Mouse (Mus musculus) layer of hippocampus, postnatal 36 days (tissue): Measurements from ENCODE around the gene Tmem44. TPM values are rescaled to one million over a fixed set of nuclear protein-coding genes. Genes with fewer than 3 reads are reported as not detected.
A peak's percentile ranks its signal among the peaks of the same experiment; 100 is the strongest.
"Not testable (repeated sequence)": the region's sequence is repeated elsewhere in the genome, so short reads cannot be mapped to it uniquely, and the experiment has no call there.

Experiments used
- DNase-seq, 2 experiments: peaks; one replicate each; pipeline ENCODE4 v3.0.0; 2022
- total RNA-seq, 2 experiments: library from RNA; stranded (reverse); gene quantifications; 2 replicates each; pipeline ENCODE4 v1.2.3; 2021

Tmem44 gene
- total RNA-seq, 2 experiments from 2014 or later, result 32.3 to 38.0 TPM

DNA sequence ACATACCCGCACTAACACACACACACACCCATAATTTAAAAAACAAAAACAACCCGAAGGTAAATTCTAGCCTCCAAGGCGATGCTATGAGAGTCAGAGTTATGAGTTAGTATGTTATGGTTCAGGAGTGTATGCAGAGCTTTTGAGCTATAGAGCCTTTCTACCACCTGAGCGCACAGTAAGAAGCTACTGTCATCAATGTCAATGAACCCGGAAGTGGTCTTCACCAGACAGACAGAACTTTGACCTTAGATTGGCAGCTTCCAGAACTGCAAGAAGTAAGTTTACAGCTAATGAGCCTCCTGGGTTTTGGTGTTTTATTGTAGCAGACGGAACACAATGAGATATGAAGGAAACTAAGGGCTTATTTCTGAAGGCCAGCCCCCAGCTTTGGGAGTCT is 55.8 kb downstream of the Tmem44 start:
- no peak for DNase-seq

- DNase-seq, result no peak
Observed at GRCm38 (mm10) chr16:30491742-30492141, 58.9 kb downstream of the Tmem44 start.

DNA sequence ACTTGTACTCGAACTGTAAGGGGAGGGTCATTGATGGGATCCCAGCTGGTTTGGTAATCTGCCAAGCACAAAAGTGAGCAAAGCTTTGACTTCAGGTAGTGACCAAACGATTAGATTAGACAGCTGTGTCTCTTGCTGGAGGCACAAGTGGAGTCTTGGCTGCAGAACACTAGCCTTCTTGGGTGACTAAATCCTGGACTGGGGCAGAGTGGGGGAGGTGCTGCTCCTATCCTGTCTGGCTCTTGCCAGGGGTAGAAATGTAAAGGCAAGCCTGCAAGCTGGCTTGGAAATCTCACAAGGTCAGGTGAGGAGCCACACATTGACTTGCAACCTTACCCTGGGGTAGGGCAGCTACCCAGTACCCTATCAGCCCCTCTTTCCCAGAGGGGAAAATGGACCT is 59.9 kb downstream of the Tmem44 start:
- DNase-seq, result no peak

DNA sequence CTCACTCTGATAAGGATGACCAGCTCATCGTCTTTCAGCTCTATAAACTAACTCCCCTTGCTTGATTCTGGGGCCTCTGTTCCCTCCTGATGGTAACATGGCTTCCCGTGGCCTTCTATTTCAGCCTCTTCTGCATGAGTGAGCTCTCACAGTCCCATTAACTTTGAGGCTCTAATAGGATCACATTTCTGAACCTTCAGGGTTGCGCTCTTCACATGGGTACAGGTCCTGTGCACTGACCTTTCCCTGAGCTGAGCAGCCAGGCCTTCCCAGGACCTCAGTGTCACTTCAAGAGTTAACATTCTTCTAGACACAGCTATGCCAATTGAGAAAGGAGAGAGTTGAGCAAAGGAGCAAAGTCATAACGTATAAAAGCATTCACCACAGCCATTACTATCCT is 60.3 kb downstream of the Tmem44 start:
- no peak for DNase-seq

- no peak for DNase-seq
Observed at GRCm38 (mm10) chr16:30489662-30490061, 61.0 kb downstream of the Tmem44 start.

- no peak for DNase-seq
Observed at GRCm38 (mm10) chr16:30486498-30486897, 64.1 kb downstream of the Tmem44 start.

GRCm38 (mm10) chr16:30477791-30478190 is 72.9 kb downstream of the Tmem44 start:
- DNase-seq, result no peak

DNA sequence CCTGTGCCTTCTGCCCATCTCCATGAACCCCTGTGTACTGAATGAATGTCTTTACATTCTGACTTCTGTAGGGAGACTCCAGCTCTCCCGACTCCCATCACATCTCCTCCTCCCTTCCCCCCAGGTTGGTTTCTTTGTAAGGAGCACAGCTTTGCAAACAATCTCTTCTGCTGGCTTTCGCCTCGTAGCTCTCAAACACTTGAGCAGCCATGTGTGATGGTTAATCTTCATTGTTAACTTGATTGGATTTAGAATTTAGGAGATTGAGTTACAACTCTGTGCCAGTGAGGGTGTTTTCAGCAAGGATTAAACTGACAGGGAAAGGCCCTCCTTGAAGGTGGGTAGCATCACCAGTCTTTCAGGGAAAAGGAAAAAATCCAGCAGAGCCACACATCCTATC is 73.6 kb downstream of the Tmem44 start:
- DNase-seq, result no peak

DNA sequence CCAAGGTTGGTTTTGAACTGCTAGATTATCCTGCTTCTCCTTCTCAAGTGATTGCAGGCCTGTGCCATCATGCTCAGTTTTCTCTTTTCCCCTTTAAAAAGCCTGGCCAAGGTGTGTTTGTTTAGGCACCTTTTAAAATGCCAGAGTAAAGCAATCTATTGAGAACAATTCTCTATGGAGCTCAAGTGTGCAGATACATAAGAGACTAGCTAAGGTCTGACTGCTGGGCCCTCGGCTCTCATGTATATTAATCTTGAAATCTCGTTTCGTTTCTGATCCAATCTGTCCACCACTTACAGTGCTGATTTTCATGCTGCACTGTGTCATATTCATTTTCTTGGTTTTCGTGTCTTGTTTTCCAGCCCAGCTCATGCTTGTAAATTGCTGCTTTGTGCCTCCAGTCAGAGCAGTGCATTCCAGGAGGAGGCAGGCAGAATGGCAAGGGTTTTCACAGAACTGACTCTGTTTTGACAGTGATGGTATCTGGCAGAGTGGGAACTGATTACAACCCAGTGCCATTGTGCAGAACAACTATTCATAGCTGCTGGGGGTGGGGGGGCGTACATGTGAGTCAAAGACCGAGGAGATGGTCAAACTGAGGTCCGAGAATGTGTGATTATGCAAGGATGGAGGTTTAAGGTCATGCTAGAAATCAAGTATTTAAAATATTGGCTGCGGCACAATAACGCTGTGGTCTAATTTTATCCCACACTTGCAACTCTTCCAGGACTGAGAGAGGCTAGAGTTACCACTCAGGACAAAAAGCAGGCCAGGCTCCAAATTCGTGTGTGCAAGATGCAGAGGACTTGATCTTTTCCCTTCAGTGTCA is 74.8 kb downstream of the Tmem44 start:
- peak; percentile 14 to 16 for DNase-seq

- no peak for DNase-seq
Observed at GRCm38 (mm10) chr16:30472447-30472846, 78.2 kb downstream of the Tmem44 start.

DNA sequence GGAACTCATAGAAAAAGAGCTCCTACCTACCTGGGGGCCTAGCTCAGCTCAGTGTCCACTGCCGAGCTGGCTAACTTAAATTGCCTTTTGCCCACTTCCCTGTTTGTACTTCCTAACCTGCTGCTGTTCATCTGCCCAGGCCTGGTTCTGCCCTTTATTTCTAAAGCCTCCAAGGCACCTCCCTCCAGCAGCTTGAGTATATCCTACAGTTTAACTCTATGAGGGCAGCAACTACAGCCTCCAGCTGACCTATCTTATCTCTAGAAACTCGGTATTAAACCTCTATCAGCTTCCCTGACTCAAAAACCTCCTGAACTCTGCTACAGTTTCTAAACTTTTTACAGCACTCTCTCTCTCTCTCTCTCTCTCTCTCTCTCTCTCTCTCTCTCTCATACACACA is 78.7 kb downstream of the Tmem44 start:
- no peak for DNase-seq

GRCm38 (mm10) chr16:30468944-30469343 is 81.7 kb downstream of the Tmem44 start:
- DNase-seq, result no peak

GRCm38 (mm10) chr16:30465680-30466298 is 84.9 kb downstream of the Tmem44 start:
- DNase-seq, result no peak

- not testable (repeated sequence) for DNase-seq
Observed at GRCm38 (mm10) chr16:30464742-30465141, 85.9 kb downstream of the Tmem44 start.

Other genes starting within 250 kb of the Tmem44 start
- 1 to 10 TPM; 2.0 to 2.1 TPM for gene Gp5, start 240.1 kb downstream of the Tmem44 start, total RNA-seq
- gene Atp13a3, start 144.9 kb downstream of the Tmem44 start, total RNA-seq, result 10 to 100 TPM; 70.7 to 72.1 TPM
- 10 to 100 TPM; 17.1 to 19.8 TPM for gene Lsg1, start 36.8 kb upstream of the Tmem44 start, total RNA-seq
- gene Fam43a, start 48.9 kb upstream of the Tmem44 start, total RNA-seq, result 10 to 100 TPM in 1 of 2 experiments, 1 to 10 TPM in 1; 9.6 to 13.6 TPM